Mouse (Mus musculus): ENCODE results near the gene Slc12a3.

Gene Slc12a3

GRCm38 (mm10) chr8:94412518-94412917 lies 83.5 kb downstream of the Slc12a3 start:
- no peak for DNase-seq

GRCm38 (mm10) chr8:94413509-94413908 lies 84.5 kb downstream of the Slc12a3 start:
- DNase-seq: peak; percentile 64

DNA sequence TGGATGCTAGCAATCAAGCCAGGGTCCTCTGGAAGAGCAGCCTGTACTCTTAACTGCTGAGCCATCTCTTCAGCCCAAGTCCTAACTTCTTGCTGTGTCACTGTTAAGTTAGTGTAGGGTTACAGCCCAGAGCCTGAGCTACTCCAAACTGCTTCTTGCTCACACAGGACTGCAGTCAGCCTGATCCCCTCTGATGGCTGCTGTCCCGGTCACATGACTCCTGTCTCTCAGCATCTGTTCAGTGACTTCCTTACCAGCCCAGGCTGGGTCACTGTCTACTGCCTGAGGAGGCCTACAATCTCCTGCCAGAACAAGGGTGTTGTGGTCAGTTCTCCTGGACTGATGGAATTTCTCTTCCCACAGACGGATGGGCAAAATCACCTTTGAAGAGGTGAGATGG lies 86.2 kb downstream of the Slc12a3 start:
- no peak for DNase-seq
